Mouse (Mus musculus): ENCODE measurements around the gene Bcl3. TPM values are rescaled to one million over a fixed set of nuclear protein-coding genes. Genes with fewer than 3 reads are reported as not detected.
"Not testable (repeated sequence)": the region's sequence is repeated elsewhere in the genome, so short reads cannot be mapped to it uniquely, and the experiment has no call there.

Gene Bcl3
- polyA plus RNA-seq, 1 experiment from 2014 or later = 1.5 TPM

GRCm38 (mm10) chr7:19796697-19797588 lies 25.6 kb downstream of the Bcl3 start, which contains the start of gene Cblc:
TSS of gene Cblc (minus strand) at chr7:19796809.
- WGBS = 3% methylated on average over 32 of the region's 32 CpGs
- Histone ChIP-seq H3K36me3 (no peaks in the 10 kb centered on the region), H3K4me1 (peaks cover 10% of the 10 kb centered on the region), H3K4me3 (peak within 1 kb of the TSS; percentile 33), H3K27ac (replicated peaks) (no peak within 1 kb of the TSS), H3K9ac (peak within 1 kb of the TSS; percentile 67), H3K9me3 (no peaks in the 10 kb centered on the region), H3K4me2 (peak within 1 kb of the TSS; percentile 56), H3K27me3 (replicated peaks) (peaks cover 48% of the 10 kb centered on the region)
- ATAC-seq (ENCODE audit: extremely low read depth, insufficient number of reproducible peaks, low FRiP score, low TSS enrichment) = no peak

- 13% methylated on average over 18 of the region's 18 CpGs for WGBS
- peaks cover 10% of the 10 kb centered on the region for H3K4me1 ChIP-seq
- no peak for ATAC-seq (ENCODE audit: extremely low read depth, insufficient number of reproducible peaks, low FRiP score, low TSS enrichment)
These were observed 26.3 kb downstream of the Bcl3 start for GRCm38 (mm10) chr7:19796254-19796653.

GRCm38 (mm10) chr7:19795236-19795635 lies 27.3 kb downstream of the Bcl3 start:
- 69% methylated on average over 2 of the region's 2 CpGs for WGBS
- Histone ChIP-seq H3K9ac (no peak overlapping the region), H3K9me3 (no peaks in the 10 kb centered on the region), H3K4me3 (no peak overlapping the region), H3K36me3 (no peaks in the 10 kb centered on the region), H3K4me1 (peaks cover 10% of the 10 kb centered on the region), H3K27me3 (replicated peaks) (peaks cover 50% of the 10 kb centered on the region), H3K4me2 (no peak overlapping the region), H3K27ac (replicated peaks) (no peak overlapping the region)
- no peak for ATAC-seq (ENCODE audit: extremely low read depth, insufficient number of reproducible peaks, low FRiP score, low TSS enrichment)

More at GRCm38 (mm10) chr7:19796254-19796653, 26.3 kb downstream of the Bcl3 start:
- no peaks in the 10 kb centered on the region for H3K36me3 ChIP-seq
- H3K27me3 ChIP-seq (replicated peaks) = peaks cover 47% of the 10 kb centered on the region
- peak overlapping the region; percentile 67 for H3K9ac ChIP-seq
- H3K4me2 ChIP-seq = peak overlapping the region; percentile 56
- H3K27ac ChIP-seq (replicated peaks) = no peak overlapping the region
- H3K9me3 ChIP-seq = no peaks in the 10 kb centered on the region
- peak overlapping the region; percentile 33; the same call in 1 of the 2 replicates for H3K4me3 ChIP-seq

- H3K4me1 ChIP-seq = peaks cover 13% of the 10 kb centered on the region
- 80% methylated on average over 19 of the region's 19 CpGs for WGBS
- H3K36me3 ChIP-seq = no peaks in the 10 kb centered on the region
- no peak overlapping the region for H3K4me2 ChIP-seq
- ATAC-seq (ENCODE audit: extremely low read depth, insufficient number of reproducible peaks, low FRiP score, low TSS enrichment) = no peak
- no peaks in the 10 kb centered on the region for H3K9me3 ChIP-seq
- no peak overlapping the region for H3K4me3 ChIP-seq
- no peak overlapping the region for H3K9ac ChIP-seq
- H3K27me3 ChIP-seq (replicated peaks) = peaks cover 48% of the 10 kb centered on the region
- H3K27ac ChIP-seq (replicated peaks) = no peak overlapping the region
These were observed 29.6 kb downstream of the Bcl3 start for GRCm38 (mm10) chr7:19792701-19793630.

GRCm38 (mm10) chr7:19791504-19791903 lies 31.1 kb downstream of the Bcl3 start:
- peaks cover 35% of the 10 kb centered on the region for H3K27me3 ChIP-seq (replicated peaks)
- WGBS = 78% methylated on average over 2 of the region's 2 CpGs

GRCm38 (mm10) chr7:19789904-19790347 lies 32.6 kb downstream of the Bcl3 start:
- no peaks in the 10 kb centered on the region for H3K36me3 ChIP-seq
- H3K27me3 ChIP-seq (replicated peaks) = peaks cover 20% of the 10 kb centered on the region
- no peaks in the 10 kb centered on the region for H3K9me3 ChIP-seq
- 0 out of 2 replicates have a peak, but pooled peaks have one; percentile 5 for ATAC-seq (ENCODE audit: extremely low read depth, insufficient number of reproducible peaks, low FRiP score, low TSS enrichment)
- peak overlapping the region; percentile 83 for H3K9ac ChIP-seq
- peaks cover 3% of the 10 kb centered on the region for H3K4me1 ChIP-seq
- H3K27ac ChIP-seq (replicated peaks) = no peak overlapping the region; the same call in 1 of the 2 replicates
- WGBS = 2% methylated on average over 19 of the region's 19 CpGs
- peak overlapping the region; percentile 79 for H3K4me2 ChIP-seq
- peak overlapping the region; percentile 52 for H3K4me3 ChIP-seq

More at GRCm38 (mm10) chr7:19791504-19791903, 31.1 kb downstream of the Bcl3 start:
- H3K4me2 ChIP-seq; H3K4me3 ChIP-seq; H3K9ac ChIP-seq; H3K27ac ChIP-seq (replicated peaks); H3K36me3 ChIP-seq; ATAC-seq (ENCODE audit: extremely low read depth, insufficient number of reproducible peaks, low FRiP score, low TSS enrichment); H3K9me3 ChIP-seq; H3K4me1 ChIP-seq: not testable (repeated sequence)

GRCm38 (mm10) chr7:19785874-19786458 lies 36.6 kb downstream of the Bcl3 start:
- Histone ChIP-seq H3K4me3 (no peak overlapping the region), H3K4me2 (no peak overlapping the region), H3K36me3 (no peaks in the 10 kb centered on the region), H3K9ac (no peak overlapping the region), H3K4me1 (peaks cover 3% of the 10 kb centered on the region), H3K27me3 (replicated peaks) (peaks cover 9% of the 10 kb centered on the region; the same call in 1 of the 2 replicates), H3K9me3 (no peaks in the 10 kb centered on the region), H3K27ac (replicated peaks) (no peak overlapping the region)
- 48% methylated on average over 12 of the region's 12 CpGs for WGBS
- ATAC-seq (ENCODE audit: extremely low read depth, insufficient number of reproducible peaks, low FRiP score, low TSS enrichment) = no peak

- Histone ChIP-seq H3K4me1 (peaks cover 3% of the 10 kb centered on the region), H3K36me3 (no peaks in the 10 kb centered on the region), H3K9ac (no peak overlapping the region), H3K27ac (replicated peaks) (no peak overlapping the region), H3K9me3 (no peaks in the 10 kb centered on the region; the same call in 1 of the 2 replicates), H3K4me2 (no peak overlapping the region), H3K27me3 (replicated peaks) (peaks cover 3% of the 10 kb centered on the region; the same call in 1 of the 2 replicates), H3K4me3 (no peak overlapping the region)
- ATAC-seq (ENCODE audit: extremely low read depth, insufficient number of reproducible peaks, low FRiP score, low TSS enrichment) = no peak
- WGBS = 19% methylated on average over 11 of the region's 11 CpGs
These were observed 37.6 kb downstream of the Bcl3 start for GRCm38 (mm10) chr7:19784764-19785535.

- Histone ChIP-seq H3K4me2 (no peak overlapping the region), H3K27ac (replicated peaks) (no peak overlapping the region), H3K4me3 (no peak overlapping the region), H3K36me3 (no peaks in the 10 kb centered on the region), H3K27me3 (replicated peaks) (no peaks in the 10 kb centered on the region), H3K4me1 (no peaks in the 10 kb centered on the region), H3K9me3 (no peaks in the 10 kb centered on the region; the same call in 1 of the 2 replicates), H3K9ac (no peak overlapping the region)
- ATAC-seq (ENCODE audit: extremely low read depth, insufficient number of reproducible peaks, low FRiP score, low TSS enrichment) = no peak
- WGBS = 78% methylated on average over 8 of the region's 8 CpGs
These were observed 38.9 kb downstream of the Bcl3 start for GRCm38 (mm10) chr7:19783630-19784029.

- WGBS = 83% methylated on average over 4 of the region's 4 CpGs
- Histone ChIP-seq H3K9me3 (no peaks in the 10 kb centered on the region; the same call in 1 of the 2 replicates), H3K4me2 (no peak overlapping the region), H3K9ac (no peak overlapping the region), H3K27ac (replicated peaks) (no peak overlapping the region), H3K4me1 (no peaks in the 10 kb centered on the region), H3K4me3 (no peak overlapping the region), H3K36me3 (no peaks in the 10 kb centered on the region), H3K27me3 (replicated peaks) (no peaks in the 10 kb centered on the region)
- no peak for ATAC-seq (ENCODE audit: extremely low read depth, insufficient number of reproducible peaks, low FRiP score, low TSS enrichment)
These were observed 39.9 kb downstream of the Bcl3 start for GRCm38 (mm10) chr7:19782645-19783044.
